Mouse (Mus musculus): ENCODE results near the gene Avpr1a.

- TF ChIP-seq GATA1 (IDR thresholded peaks at IDR 0.05; ENCODE audit: borderline replicate concordance, low read length), result no peak
- no peak for TF ChIP-seq FLI1 (IDR thresholded peaks at IDR 0.05; ENCODE audit: low read length)
Measured at GRCm38 (mm10) chr10:122448717-122449611, 665 bp downstream of the Avpr1a start.

Measured in megakaryocyte, embryonic 14.5 days (primary cell).